Mouse (Mus musculus): Measurements from ENCODE around the gene Hps1.

Gene Hps1

DNA sequence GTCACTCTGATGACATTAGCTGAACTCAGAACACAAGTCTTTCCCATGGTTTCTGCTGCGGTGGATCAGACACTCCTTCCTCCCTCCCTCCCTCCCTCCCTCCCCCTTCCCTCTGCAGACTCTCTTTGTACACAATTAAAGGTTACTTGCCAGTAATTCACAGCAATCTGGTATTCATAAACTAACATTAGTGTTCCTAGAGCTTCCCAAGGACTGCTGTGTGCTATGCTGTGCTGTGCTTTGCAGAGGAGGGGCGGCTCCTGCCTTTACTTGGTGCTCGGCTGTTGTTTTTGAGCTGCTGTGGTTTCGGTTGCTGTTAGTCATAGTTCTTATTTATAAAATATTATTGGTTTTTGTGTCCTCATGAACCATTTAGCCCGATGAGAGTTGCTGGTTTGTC, 62.1 kb downstream of the Hps1 start:
- in situ Hi-C loops (cut with MboI, MseI) = no loop called here

DNA sequence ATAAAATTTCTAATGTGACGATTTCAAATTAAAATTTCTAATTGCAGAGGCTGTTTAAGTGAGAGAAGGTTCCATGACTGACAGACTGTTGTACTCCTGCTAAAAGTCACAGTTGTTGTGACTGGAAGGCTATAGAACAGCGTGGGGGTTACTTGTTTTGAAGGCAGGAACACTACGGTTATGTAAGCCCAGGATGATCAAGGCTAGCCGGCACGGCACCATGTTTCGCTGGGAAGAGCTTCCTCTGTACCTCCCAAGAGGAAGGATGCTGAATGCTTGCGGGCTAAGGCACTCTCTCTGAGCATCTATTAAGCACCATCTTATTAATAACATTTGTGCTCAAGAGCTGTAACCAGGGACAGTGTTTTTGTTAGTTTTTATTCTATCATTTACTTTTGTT, 63.3 kb downstream of the Hps1 start:
- in situ Hi-C loops (cut with MboI, MseI) = no loop called here

DNA sequence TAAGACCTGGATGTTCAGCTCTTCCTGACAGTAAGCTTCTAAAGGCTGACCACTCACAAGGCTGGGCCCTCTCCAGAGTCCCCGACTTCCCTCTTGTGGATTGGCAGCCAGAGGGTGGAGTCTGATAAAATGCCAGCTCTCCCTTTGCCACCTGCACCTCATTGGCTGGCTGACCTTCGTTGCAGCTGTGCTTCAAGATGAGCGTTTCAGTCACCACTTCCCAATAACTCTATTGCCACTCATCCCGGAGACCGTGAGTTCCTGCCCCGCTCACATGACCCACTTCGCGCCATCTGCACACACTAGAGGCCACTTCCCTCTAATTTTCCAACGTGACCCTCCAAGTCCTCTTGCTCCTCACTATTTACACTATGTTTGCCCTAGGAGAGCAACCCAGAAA, 66.0 kb downstream of the Hps1 start:
- in situ Hi-C loops (cut with MboI, MseI) = no loop called here

All from regulatory T cell (primary cell).